Mouse (Mus musculus) CD4-positive helper T cell, adult 2 months (primary cell): Measurements from ENCODE around the gene Ajap1.

Experiments
- DNase-seq: peaks from one replicate; pipeline ENCODE4 v3.0.0-alpha.2; 2012; ENCODE audit warnings: low read depth, missing footprints, low spot score

Gene Ajap1

GRCm38 (mm10) chr4:153482459-153483338 is at the start of gene Ajap1:
TSS of gene Ajap1 (minus strand) at chr4:153482811.
- DNase-seq, result no peak

- no peak for DNase-seq
Observed at GRCm38 (mm10) chr4:153530536-153530935, 47.9 kb upstream of the Ajap1 start.

GRCm38 (mm10) chr4:153521601-153522000 is 39.0 kb upstream of the Ajap1 start:
- no peak for DNase-seq

- no peak for DNase-seq
Observed at GRCm38 (mm10) chr4:153519888-153520287, 37.3 kb upstream of the Ajap1 start.

GRCm38 (mm10) chr4:153519289-153519688 is 36.7 kb upstream of the Ajap1 start:
- no peak for DNase-seq

- no peak for DNase-seq
Observed at GRCm38 (mm10) chr4:153515786-153516185, 33.2 kb upstream of the Ajap1 start.

GRCm38 (mm10) chr4:153514071-153514470 is 31.5 kb upstream of the Ajap1 start:
- no peak for DNase-seq

- no peak for DNase-seq
Observed at GRCm38 (mm10) chr4:153511530-153511929, 28.9 kb upstream of the Ajap1 start.

GRCm38 (mm10) chr4:153501936-153502335 is 19.3 kb upstream of the Ajap1 start:
- DNase-seq, result no peak

- no peak for DNase-seq
Observed at GRCm38 (mm10) chr4:153492444-153492843, 9.8 kb upstream of the Ajap1 start.

GRCm38 (mm10) chr4:153489116-153489515 is 6.5 kb upstream of the Ajap1 start:
- DNase-seq, result no peak

- no peak for DNase-seq
Observed at GRCm38 (mm10) chr4:153485913-153486312, 3.3 kb upstream of the Ajap1 start.

- no peak for DNase-seq
Observed at GRCm38 (mm10) chr4:153484392-153484791, 1.8 kb upstream of the Ajap1 start.

GRCm38 (mm10) chr4:153481361-153482234 is 1.0 kb downstream of the Ajap1 start:
- no peak for DNase-seq

- no peak for DNase-seq
Observed at GRCm38 (mm10) chr4:153480551-153481262, 1.9 kb downstream of the Ajap1 start.

- no peak for DNase-seq
Observed at GRCm38 (mm10) chr4:153479144-153479543, 3.5 kb downstream of the Ajap1 start.

- DNase-seq, result no peak
Observed at GRCm38 (mm10) chr4:153473480-153474252, 8.9 kb downstream of the Ajap1 start.

GRCm38 (mm10) chr4:153469712-153470111 is 12.9 kb downstream of the Ajap1 start:
- DNase-seq, result no peak

GRCm38 (mm10) chr4:153459934-153460333 is 22.7 kb downstream of the Ajap1 start:
- DNase-seq, result no peak

- no peak for DNase-seq
Observed at GRCm38 (mm10) chr4:153459503-153459902, 23.1 kb downstream of the Ajap1 start.

- no peak for DNase-seq
Observed at GRCm38 (mm10) chr4:153458821-153459220, 23.8 kb downstream of the Ajap1 start.
